ENCODE assay signal across 32 mouse cellular contexts in the genomic region with DNA sequence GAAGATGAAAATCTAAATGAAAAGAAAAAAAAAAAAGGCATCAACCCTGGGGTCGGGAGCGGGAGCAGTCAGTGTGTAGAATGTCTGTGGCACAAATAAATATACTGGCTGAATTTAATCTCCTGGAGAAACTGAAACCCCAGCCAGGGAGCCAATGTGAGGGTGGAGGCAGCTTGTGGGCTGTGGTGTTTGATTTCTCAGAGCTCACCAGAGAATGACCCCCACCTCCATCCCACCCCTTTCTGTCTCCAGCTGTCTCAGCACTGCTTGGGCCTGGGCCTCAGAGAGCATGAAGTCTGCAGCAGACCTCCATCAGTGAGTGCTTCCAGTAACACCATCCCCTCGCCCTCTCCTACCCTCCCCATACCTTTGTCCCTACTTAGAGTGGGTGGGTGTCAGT. TPM values are rescaled to one million over a fixed set of nuclear protein-coding genes. Genes with fewer than 3 reads are reported as not detected.
A peak's percentile ranks its signal among the peaks of the same experiment; 100 is the strongest.
DNase-seq lines count a peak whose midpoint lies in the region; ATAC-seq and TF ChIP-seq lines count a peak whose summit lies in the region.
"Had no signal": no experiment of that assay in that cellular context is flagged by ENCODE, and none has a peak within 500 bp of the region (broad histone marks: within the 10 kb centered on the region; RNA-seq: fewer than 3 reads in every experiment).

No protein-coding gene starts in this region.

- peak; percentile 10 for DNase-seq in gastrocnemius, adult 18-20 months (ENCODE audit: low spot score)
- DNase-seq in gastrocnemius, postnatal 4 days (ENCODE audit: low spot score in 2 of 2): no peak
- DNase-seq in kidney, postnatal 0 days (ENCODE audit: low spot score): peak; percentile 83
- no peak for DNase-seq in kidney, postnatal 36 days
- DNase-seq in retina, postnatal 1 day: no peak
- no peak for DNase-seq in ovary, postnatal 36 days (ENCODE audit: low spot score)
- DNase-seq: adrenal gland, postnatal 14 days; cerebellum, adult 9-11 months; heart, postnatal 36 days; liver, embryonic 13.5 days; lung, postnatal 10 days; right cerebral cortex, postnatal 14 days had no signal

- H3K27me3 ChIP-seq in kidney, postnatal 0 days (ENCODE audit: insufficient read depth, low read length): no peaks in the 10 kb centered on the region
- no peaks in the 10 kb centered on the region for H3K27me3 ChIP-seq in embryonic facial prominence, embryonic 13.5 days
- no peaks in the 10 kb centered on the region for H3K27me3 ChIP-seq in limb, embryonic 13.5 days
- H3K27me3 ChIP-seq: forebrain, embryonic 13.5 days; liver, embryonic 13.5 days; midbrain, embryonic 13.5 days; neural tube, embryonic 13.5 days; Patski had no signal

- H3K4me3 ChIP-seq in kidney, postnatal 0 days (replicated peaks; ENCODE audit: low read depth, low read length): no peak overlapping the region
- no peak overlapping the region for H3K4me3 ChIP-seq in embryonic facial prominence, embryonic 13.5 days
- no peak overlapping the region for H3K4me3 ChIP-seq in limb, embryonic 13.5 days
- H3K4me3 ChIP-seq: erythroblast, embryonic 14.5 days; forebrain, embryonic 13.5 days; liver, embryonic 13.5 days; midbrain, embryonic 13.5 days; neural tube, embryonic 13.5 days had no signal

- H3K9me3 ChIP-seq in kidney, postnatal 0 days (replicated peaks; ENCODE audit: low read length): no peaks in the 10 kb centered on the region
- H3K9me3 ChIP-seq in embryonic facial prominence, embryonic 13.5 days: no peaks in the 10 kb centered on the region
- no peaks in the 10 kb centered on the region for H3K9me3 ChIP-seq in limb, embryonic 13.5 days
- H3K9me3 ChIP-seq: forebrain, embryonic 13.5 days; liver, embryonic 13.5 days; midbrain, embryonic 13.5 days; neural tube, embryonic 13.5 days had no signal

- H3K4me2 ChIP-seq in kidney, postnatal 0 days (ENCODE audit: low read length): no peak overlapping the region
- no peak overlapping the region for H3K4me2 ChIP-seq in embryonic facial prominence, embryonic 13.5 days
- no peak overlapping the region for H3K4me2 ChIP-seq in limb, embryonic 13.5 days (replicated peaks)
- H3K4me2 ChIP-seq: forebrain, embryonic 13.5 days; hindbrain, embryonic 14.5 days; liver, embryonic 13.5 days; midbrain, embryonic 13.5 days; neural tube, embryonic 13.5 days had no signal

- H3K4me1 ChIP-seq in kidney, postnatal 0 days (replicated peaks; ENCODE audit: insufficient read depth, low read length): 0 out of 2 replicates have a peak, but pooled peaks cover 8% of the 10 kb centered on the region
- H3K4me1 ChIP-seq in embryonic facial prominence, embryonic 13.5 days: 0 out of 2 replicates have a peak, but pooled peaks cover 9% of the 10 kb centered on the region
- H3K4me1 ChIP-seq in limb, embryonic 13.5 days: no peaks in the 10 kb centered on the region
- H3K4me1 ChIP-seq: forebrain, embryonic 13.5 days; liver, embryonic 13.5 days had no signal

- peak; percentile 72; the same call in 1 of the 2 replicates for ATAC-seq in kidney, postnatal 0 days (replicated peaks; ENCODE audit: low FRiP score, low read depth)
- ATAC-seq in embryonic facial prominence, embryonic 13.5 days (ENCODE audit: insufficient number of reproducible peaks, insufficient read depth, low FRiP score, low TSS enrichment, low read depth): peak; percentile 32; the same call in 1 of the 2 replicates
- peak; percentile 80 for ATAC-seq in limb, embryonic 13.5 days (ENCODE audit: low FRiP score, low read depth)
- ATAC-seq: activated CD4-positive, CD25-positive, alpha-beta regulatory T cell, adult 4 months; CD4-positive, CD25-positive, alpha-beta regulatory T cell, adult 4 months; forebrain, embryonic 13.5 days; intestine, postnatal 0 days; midbrain, embryonic 13.5 days; Patski had no signal

- no peaks in the 10 kb centered on the region for H3K36me3 ChIP-seq in kidney, postnatal 0 days (ENCODE audit: insufficient read depth, low read length)
- H3K36me3 ChIP-seq in embryonic facial prominence, embryonic 13.5 days: no peaks in the 10 kb centered on the region
- no peaks in the 10 kb centered on the region for H3K36me3 ChIP-seq in limb, embryonic 13.5 days
- H3K36me3 ChIP-seq: midbrain, embryonic 13.5 days; neural tube, embryonic 13.5 days had no signal

- H3K9ac ChIP-seq in kidney, postnatal 0 days (ENCODE audit: low read depth, low read length): no peak overlapping the region
- H3K9ac ChIP-seq in embryonic facial prominence, embryonic 13.5 days: no peak overlapping the region
- H3K9ac ChIP-seq in limb, embryonic 13.5 days: no peak overlapping the region
- H3K9ac ChIP-seq: forebrain, embryonic 13.5 days; hindbrain, embryonic 14.5 days; liver, embryonic 13.5 days; midbrain, embryonic 13.5 days; neural tube, embryonic 13.5 days had no signal

- TF ChIP-seq CTCF in kidney, postnatal 0 days (IDR thresholded peaks at IDR 0.05; ENCODE audit: low read depth): no peak

- 0 out of 2 replicates have a peak overlapping the region, but pooled peaks have one; percentile 10 for H3K27ac ChIP-seq in kidney, postnatal 0 days
- H3K27ac ChIP-seq in embryonic facial prominence, embryonic 13.5 days: no peak overlapping the region
- no peak overlapping the region for H3K27ac ChIP-seq in limb, embryonic 13.5 days
- H3K27ac ChIP-seq: forebrain, embryonic 13.5 days; hindbrain, embryonic 14.5 days; liver, embryonic 13.5 days; midbrain, embryonic 13.5 days; neural tube, embryonic 13.5 days had no signal

- 22% methylated on average over 3 of the region's 3 CpGs for WGBS in kidney, postnatal 0 days
- 42% methylated on average over 3 of the region's 3 CpGs for WGBS in embryonic facial prominence, embryonic 13.5 days
- WGBS in limb, embryonic 13.5 days: 41% methylated on average over 3 of the region's 3 CpGs

RNA-seq across cellular contexts. Expression of a gene that starts 20.3 kb away (rescaled TPM):
- total RNA-seq in gastrocnemius, adult 18-20 months (2021): 1 to 10 TPM; 2.2 to 3.6 TPM
- total RNA-seq in gastrocnemius, postnatal 4 days (2021): 1 to 10 TPM; 2.7 to 3.0 TPM
- 9.8 and 10.3 TPM in 2 replicates for polyA plus RNA-seq in kidney, postnatal 0 days (2015; fragmentation: Nextera tagmentation; extraction: Ambion mirVana)
- 0.34 and 0.50 TPM in 2 replicates for polyA plus RNA-seq in embryonic facial prominence, embryonic 13.5 days (2015; fragmentation: Nextera tagmentation; extraction: Ambion mirVana)
- polyA plus RNA-seq in limb, embryonic 13.5 days (2015; fragmentation: Nextera tagmentation; extraction: Ambion mirVana): 0.92 and 1.1 TPM in 2 replicates
- polyA plus RNA-seq: erythroblast, embryonic 14.5 days had no signal

RNA-seq across cellular contexts. Expression of a gene that starts 50.1 kb away (rescaled TPM):
- under 1 TPM; 0.45 to 0.55 TPM for total RNA-seq in gastrocnemius, adult 18-20 months (2021)
- 10 to 100 TPM; 15.3 to 16.9 TPM for total RNA-seq in gastrocnemius, postnatal 4 days (2021)
- polyA plus RNA-seq in kidney, postnatal 0 days (2015; fragmentation: Nextera tagmentation; extraction: Ambion mirVana): 165 and 184 TPM in 2 replicates
- polyA plus RNA-seq in embryonic facial prominence, embryonic 13.5 days (2015; fragmentation: Nextera tagmentation; extraction: Ambion mirVana): 173 and 175 TPM in 2 replicates
- 156 and 166 TPM in 2 replicates for polyA plus RNA-seq in limb, embryonic 13.5 days (2015; fragmentation: Nextera tagmentation; extraction: Ambion mirVana)

RNA-seq across cellular contexts. Expression of a gene that starts 55.0 kb away (rescaled TPM):
- not detected for total RNA-seq in gastrocnemius, adult 18-20 months (2021)
- total RNA-seq in gastrocnemius, postnatal 4 days (2021): not detected
- 4.4 and 4.8 TPM in 2 replicates for polyA plus RNA-seq in kidney, postnatal 0 days (2015; fragmentation: Nextera tagmentation; extraction: Ambion mirVana)
- not detected in 2 replicates for polyA plus RNA-seq in embryonic facial prominence, embryonic 13.5 days (2015; fragmentation: Nextera tagmentation; extraction: Ambion mirVana)
- not detected in 2 replicates for polyA plus RNA-seq in limb, embryonic 13.5 days (2015; fragmentation: Nextera tagmentation; extraction: Ambion mirVana)
- total RNA-seq: adrenal gland, postnatal 14 days; granulocyte monocyte progenitor cell, adult 5-6 weeks; heart, postnatal 36 days; layer of hippocampus, postnatal 14 days; left cerebral cortex, postnatal 14 days; megakaryocyte, adult 5-6 weeks had no signal
- polyA plus RNA-seq: activated CD4-positive, CD25-positive, alpha-beta regulatory T cell, adult 4 months; cortical plate, adult 2 months; erythroblast, embryonic 14.5 days; forebrain, embryonic 13.5 days; frontal cortex, adult 2 months; heart, embryonic 14.5 days; intestine, postnatal 0 days; large intestine, adult 2 months; liver, embryonic 13.5 days; midbrain, embryonic 13.5 days; spleen, adult 2 months had no signal

Comparison
In these comparisons a context has a peak if more than half of its experiments do, and no peak if none do; other contexts are left out.
1. DNase-seq: peak in gastrocnemius, adult 18-20 months (single experiment) and kidney, postnatal 0 days (single experiment); none in gastrocnemius, postnatal 4 days (0 of 2), kidney, postnatal 36 days (0 of 2), retina, postnatal 1 day (single experiment) and ovary, postnatal 36 days (single experiment).
2. Peak in every context shown above with its lines, with median percentiles within 50 percentile points of each other: ATAC-seq.